Mouse (Mus musculus) bone marrow macrophage, adult 2 months (primary cell): ENCODE measurements around the gene Gm21964.

Source experiments
- CTCF ChIP-seq: IDR thresholded peaks from 2 replicates; pipeline ENCODE4 v1.5.1; 2012; ENCODE audit warnings: low read depth, mild to moderate bottlenecking, low read length, moderate library complexity
- POLR2A ChIP-seq: IDR thresholded peaks from 2 replicates; pipeline ENCODE4 v1.6.1; 2012; ENCODE audit warnings: mild to moderate bottlenecking, low read depth, low read length, borderline replicate concordance

DNA sequence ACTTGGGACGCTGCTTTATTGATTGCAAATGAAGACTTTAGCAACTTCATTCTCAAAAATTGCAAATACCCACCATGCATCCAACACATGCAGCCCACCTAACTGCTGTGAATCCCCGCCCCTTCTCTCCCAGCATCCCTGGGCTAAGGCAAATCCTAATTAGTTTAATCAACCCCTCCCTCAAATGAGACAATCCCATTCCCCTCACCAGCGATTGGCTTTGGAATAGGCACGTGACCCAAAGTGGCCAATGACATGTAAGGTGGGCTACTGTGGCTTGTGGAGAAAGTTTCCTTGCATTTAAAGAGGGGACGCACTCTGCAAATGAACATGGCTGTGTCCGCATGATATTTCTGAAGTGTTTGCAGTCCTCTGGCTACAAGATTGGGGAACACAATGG is 51.9 kb downstream of the Gm21964 start:
- TF ChIP-seq CTCF: no peak
- no peak for TF ChIP-seq POLR2A
